In genomic region chr11:70615074-70615473, GRCm38 (mm10) we compare ENCODE assay signal across 8 mouse cellular contexts. TPM values are rescaled to one million over a fixed set of nuclear protein-coding genes. Genes with fewer than 3 reads are reported as not detected.
DNase-seq lines count a peak whose midpoint lies in the region; ATAC-seq and TF ChIP-seq lines count a peak whose summit lies in the region.
"Had no signal": no experiment of that assay in that cellular context is flagged by ENCODE, and none has a peak within 500 bp of the region (broad histone marks: within the 10 kb centered on the region; RNA-seq: fewer than 3 reads in every experiment).

No protein-coding gene starts in this region.

- intact Hi-C loops in gastrocnemius, adult 2 months (cut with DNase I): loop anchor here (5.0 kb wide), 1 partner anchor 137 kb away; no protein-coding TSS in a partner anchor

- peak; percentile 85 for DNase-seq in ZHBTc4 (ENCODE audit: low read depth, low spot score)
- DNase-seq in c-Kit-positive CD71-positive TER-119-positive erythroid progenitor cells, embryonic 14.5 days (ENCODE audit: low spot score): peak; percentile 66
- peak; percentile 75 for DNase-seq in gastrocnemius, adult 2 months
- DNase-seq in liver, embryonic 13.5 days: peak; percentile 65
- DNase-seq in natural killer cell, adult 2 months (ENCODE audit: low spot score in 2 of 2): peak; percentile 74 to 80
- peak; percentile 83 for DNase-seq in thymus, postnatal 0 days (ENCODE audit: low spot score)

- ATAC-seq in hindbrain, embryonic 16.5 days: peak; percentile 43; the same call in 1 of the 2 replicates
- peak; percentile 83 for ATAC-seq in liver, embryonic 13.5 days (ENCODE audit: low read depth)

- 3% methylated on average over 17 of the region's 17 CpGs for WGBS in hindbrain, embryonic 16.5 days
- WGBS in liver, embryonic 13.5 days (ENCODE audit: insufficient replicate concordance): 1% methylated on average over 17 of the region's 17 CpGs

- TF ChIP-seq CTCF in gastrocnemius, adult 2 months (IDR thresholded peaks at IDR 0.05): peak; percentile 3; the same call in 1 of the 2 replicates

- peak overlapping the region; percentile 28; the same call in 1 of the 2 replicates for H3K27ac ChIP-seq in gastrocnemius, adult 2 months
- no peak overlapping the region for H3K27ac ChIP-seq in hindbrain, embryonic 16.5 days (ENCODE audit: low read depth, low read length)
- 0 out of 2 replicates have a peak overlapping the region, but pooled peaks have one; percentile 9 for H3K27ac ChIP-seq in liver, embryonic 13.5 days

- H3K36me3 ChIP-seq in hindbrain, embryonic 16.5 days (ENCODE audit: control insufficient read depth, insufficient read depth, low read length): peaks cover 18% of the 10 kb centered on the region
- H3K36me3 ChIP-seq in liver, embryonic 13.5 days: peaks cover 24% of the 10 kb centered on the region

- no peaks in the 10 kb centered on the region for H3K27me3 ChIP-seq in hindbrain, embryonic 16.5 days (replicated peaks; ENCODE audit: control insufficient read depth, insufficient read depth, low read length)
- H3K27me3 ChIP-seq in liver, embryonic 13.5 days: peaks cover 16% of the 10 kb centered on the region; the same call in 1 of the 2 replicates

- peak overlapping the region; percentile 72 for H3K4me3 ChIP-seq in gastrocnemius, adult 2 months
- peak overlapping the region; percentile 9 for H3K4me3 ChIP-seq in hindbrain, embryonic 16.5 days (ENCODE audit: low read length)
- H3K4me3 ChIP-seq in liver, embryonic 13.5 days (replicated peaks): peak overlapping the region; percentile 59
- H3K4me3 ChIP-seq: myocyte had no signal

- peak overlapping the region; percentile 49 for H3K9ac ChIP-seq in hindbrain, embryonic 16.5 days (ENCODE audit: low read depth, low read length)
- peak overlapping the region; percentile 65 for H3K9ac ChIP-seq in liver, embryonic 13.5 days

- H3K4me1 ChIP-seq in hindbrain, embryonic 16.5 days (ENCODE audit: control insufficient read depth, insufficient read depth, low read depth, low read length): peaks cover 9% of the 10 kb centered on the region
- peaks cover 26% of the 10 kb centered on the region for H3K4me1 ChIP-seq in liver, embryonic 13.5 days (replicated peaks)

- peak overlapping the region; percentile 55 for H3K4me2 ChIP-seq in hindbrain, embryonic 16.5 days (ENCODE audit: low read length)
- H3K4me2 ChIP-seq in liver, embryonic 13.5 days: peak overlapping the region; percentile 92

- no peaks in the 10 kb centered on the region for H3K9me3 ChIP-seq in hindbrain, embryonic 16.5 days (ENCODE audit: control insufficient read depth, low read length)
- H3K9me3 ChIP-seq in liver, embryonic 13.5 days (replicated peaks): no peaks in the 10 kb centered on the region

RNA-seq across cellular contexts. Expression of gene 4930544D05Rik, which starts 0.6 kb away (rescaled TPM):
- total RNA-seq in gastrocnemius, adult 2 months (2021): not detected
- not detected in 2 replicates for polyA plus RNA-seq in hindbrain, embryonic 16.5 days (2015; fragmentation: Nextera tagmentation; extraction: Ambion mirVana)
- not detected in 2 replicates for polyA plus RNA-seq in liver, embryonic 13.5 days (2015; fragmentation: Nextera tagmentation; extraction: Ambion mirVana)
- polyA plus RNA-seq in thymus, postnatal 0 days (2015; fragmentation: Nextera tagmentation; extraction: Ambion mirVana): not detected in 2 replicates

RNA-seq across cellular contexts. Expression of gene Chrne, which starts 3.9 kb away (rescaled TPM):
- 10 to 100 TPM; 11.0 to 18.4 TPM for total RNA-seq in gastrocnemius, adult 2 months (2021)
- not detected in 2 replicates for polyA plus RNA-seq in hindbrain, embryonic 16.5 days (2015; fragmentation: Nextera tagmentation; extraction: Ambion mirVana)
- not detected in 2 replicates for polyA plus RNA-seq in liver, embryonic 13.5 days (2015; fragmentation: Nextera tagmentation; extraction: Ambion mirVana)
- 0.39 and 1.1 TPM in 2 replicates for polyA plus RNA-seq in thymus, postnatal 0 days (2015; fragmentation: Nextera tagmentation; extraction: Ambion mirVana)

RNA-seq across cellular contexts. Expression of gene Gp1ba, which starts 23.8 kb away (rescaled TPM):
- total RNA-seq in gastrocnemius, adult 2 months (2021): not detected
- 0.19 and 0.29 TPM in 2 replicates for polyA plus RNA-seq in hindbrain, embryonic 16.5 days (2015; fragmentation: Nextera tagmentation; extraction: Ambion mirVana)
- polyA plus RNA-seq in liver, embryonic 13.5 days (2015; fragmentation: Nextera tagmentation; extraction: Ambion mirVana): 2.8 and 4.7 TPM in 2 replicates
- polyA plus RNA-seq in thymus, postnatal 0 days (2015; fragmentation: Nextera tagmentation; extraction: Ambion mirVana): 0.06 and 0.13 TPM in 2 replicates

RNA-seq across cellular contexts. Expression of gene Rnf167, which starts 32.0 kb away (rescaled TPM):
- 10 to 100 TPM; 35.0 to 38.4 TPM for total RNA-seq in gastrocnemius, adult 2 months (2021)
- 105 and 110 TPM in 2 replicates for polyA plus RNA-seq in hindbrain, embryonic 16.5 days (2015; fragmentation: Nextera tagmentation; extraction: Ambion mirVana)
- 74.2 and 81.0 TPM in 2 replicates for polyA plus RNA-seq in liver, embryonic 13.5 days (2015; fragmentation: Nextera tagmentation; extraction: Ambion mirVana)
- polyA plus RNA-seq in thymus, postnatal 0 days (2015; fragmentation: Nextera tagmentation; extraction: Ambion mirVana): 214 and 226 TPM in 2 replicates

RNA-seq across cellular contexts. Expression of gene Slc25a11, which starts 32.2 kb away (rescaled TPM):
- total RNA-seq in gastrocnemius, adult 2 months (2021): 100 to 1,000 TPM; 264 to 408 TPM
- polyA plus RNA-seq in hindbrain, embryonic 16.5 days (2015; fragmentation: Nextera tagmentation; extraction: Ambion mirVana): 185 and 191 TPM in 2 replicates
- 72.8 and 73.8 TPM in 2 replicates for polyA plus RNA-seq in liver, embryonic 13.5 days (2015; fragmentation: Nextera tagmentation; extraction: Ambion mirVana)
- 137 and 139 TPM in 2 replicates for polyA plus RNA-seq in thymus, postnatal 0 days (2015; fragmentation: Nextera tagmentation; extraction: Ambion mirVana)

Comparison
In these comparisons a context has a peak if more than half of its experiments do, and no peak if none do; other contexts are left out.
1. H3K4me3 ChIP-seq: peak in every context shown above with its lines; median percentile 72 in gastrocnemius, adult 2 months; 59 in liver, embryonic 13.5 days; 9 in hindbrain, embryonic 16.5 days.